Mouse (Mus musculus) left cerebral cortex, adult 2 months (tissue): ENCODE results near the gene Cox15. TPM values are rescaled to one million over a fixed set of nuclear protein-coding genes. Genes with fewer than 3 reads are reported as not detected.

Experiments used
- DNase-seq, 2 experiments: peaks; one replicate each; pipeline ENCODE4 v3.0.0; 2021 to 2022; ENCODE audit warnings: low spot score in 2 of 2, mixed read lengths in 1 of 2; ENCODE audit errors: extremely low spot score in 1 of 2
- H3K27ac ChIP-seq: fragments of 200-600 bp; 2 replicates; pipeline ENCODE4 v1.8.1; 2022
- H3K4me3 ChIP-seq: fragments of 200-600 bp; 2 replicates; pipeline ENCODE4 v1.8.1; 2022
- CTCF ChIP-seq: fragments of 200-600 bp; IDR thresholded peaks from 2 replicates; pipeline ENCODE4 v1.8.1; 2022; ENCODE audit warnings: antibody characterized with exemption, mild to moderate bottlenecking, moderate library complexity
- intact Hi-C: fragments of 180-260 bp; cut with DNase I; formaldehyde crosslinking; loops from one replicate; pipeline ENCODE4 v1.15.1; 2025
- total RNA-seq, 2 experiments: library from RNA; stranded (reverse); gene quantifications; 2 replicates each; pipeline ENCODE4 v1.2.3; 2021

Gene Cox15
- total RNA-seq, 2 experiments from 2014 or later: 13.9 to 15.5 TPM

DNA sequence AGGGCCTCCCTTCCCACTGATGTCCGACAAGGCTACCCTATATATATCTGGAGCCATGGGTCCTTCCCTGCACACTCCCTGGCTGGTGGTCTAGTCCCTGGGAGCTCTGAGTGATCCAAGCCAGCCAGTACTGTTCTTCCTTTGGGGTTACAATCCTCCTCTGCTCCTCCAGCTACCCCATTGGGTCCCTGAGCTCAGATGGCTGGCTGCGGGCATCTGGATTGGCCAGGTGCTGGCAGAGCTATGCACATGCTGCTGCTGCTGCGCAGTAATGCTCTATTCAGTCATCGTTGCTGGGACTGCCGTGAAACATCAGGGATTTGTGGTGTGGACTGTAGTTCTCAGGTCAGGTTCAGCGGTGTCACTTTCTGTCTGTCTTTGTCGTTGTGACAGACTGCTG, 28.0 kb downstream of the Cox15 start:
- DNase-seq: no peak
- no peak overlapping the region for H3K27ac ChIP-seq
- no peak overlapping the region for H3K4me3 ChIP-seq
- intact Hi-C loops: no loop called here
- no peak for TF ChIP-seq CTCF

DNA sequence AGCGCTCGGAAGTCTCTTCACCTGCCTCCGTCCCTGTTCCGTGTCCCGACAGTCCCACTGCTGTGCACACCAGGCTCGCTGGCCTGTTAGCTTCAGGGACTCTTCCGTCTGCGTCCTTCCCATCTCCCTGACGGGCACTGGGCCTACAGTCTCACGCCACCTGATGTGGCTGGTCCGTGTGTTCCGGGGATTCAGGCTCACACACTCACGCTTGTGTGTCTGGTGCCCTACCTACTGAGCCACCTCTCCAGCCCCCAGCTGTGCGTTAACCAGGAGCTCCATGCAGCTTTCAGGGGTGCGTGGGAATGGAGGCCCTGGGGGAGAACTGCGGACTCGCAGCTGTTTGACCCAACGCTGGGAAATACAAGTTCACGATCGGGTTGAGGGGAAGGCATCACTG, 28.6 kb downstream of the Cox15 start:
- Histone ChIP-seq H3K4me3 (no peak overlapping the region), H3K27ac (no peak overlapping the region)
- TF ChIP-seq CTCF: no peak
- intact Hi-C loops: no loop called here
- no peak for DNase-seq

DNA sequence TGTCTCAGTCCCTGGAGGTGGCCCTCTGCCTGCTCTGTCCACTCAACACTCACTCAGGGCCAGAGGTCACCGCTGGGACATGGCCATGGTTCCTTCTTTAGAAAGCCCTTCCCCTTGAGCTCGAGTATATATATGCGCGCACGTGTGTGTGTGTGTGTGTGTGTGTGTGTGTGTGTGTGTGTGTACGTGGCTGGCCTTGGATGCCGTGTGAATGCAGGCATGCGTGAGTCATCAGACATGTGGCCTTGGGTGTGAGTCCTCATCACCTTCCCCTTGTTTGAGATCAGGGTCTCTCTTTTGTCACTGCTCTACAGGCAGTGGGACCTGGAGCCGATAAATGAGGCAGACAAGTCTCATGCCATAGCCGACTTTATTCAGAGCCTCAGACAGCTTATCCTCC, 29.3 kb downstream of the Cox15 start:
- intact Hi-C loops: no loop called here
- DNase-seq: no peak
- TF ChIP-seq CTCF: no peak
- no peak overlapping the region for H3K27ac ChIP-seq
- H3K4me3 ChIP-seq: no peak overlapping the region

DNA sequence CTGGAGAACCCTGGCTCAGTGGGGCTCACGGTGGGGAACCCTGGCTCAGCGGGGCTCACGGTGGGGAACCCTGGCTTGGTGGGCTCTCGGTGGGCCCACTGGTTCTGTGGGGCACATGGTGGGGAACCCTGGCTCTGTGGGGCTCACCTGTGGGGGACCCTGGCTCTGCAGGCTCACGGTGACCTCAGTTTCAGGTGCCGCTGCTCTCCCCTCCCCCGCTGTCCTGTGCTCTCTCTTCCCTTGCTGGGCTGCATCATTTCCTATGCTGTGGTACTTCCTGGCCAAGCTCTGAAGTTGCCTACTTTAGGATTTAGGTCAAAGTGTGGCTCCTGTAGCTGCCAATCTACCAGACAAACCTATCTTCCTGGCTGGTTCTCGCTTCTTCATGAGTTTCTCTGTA, 29.9 kb downstream of the Cox15 start:
- Histone ChIP-seq H3K27ac (no peak overlapping the region), H3K4me3 (no peak overlapping the region)
- intact Hi-C loops: no loop called here
- no peak for TF ChIP-seq CTCF
- no peak for DNase-seq

- intact Hi-C loops: no loop called here
- H3K4me3 ChIP-seq: no peak overlapping the region
- no peak overlapping the region for H3K27ac ChIP-seq
- no peak for DNase-seq
- no peak for TF ChIP-seq CTCF
Observed at GRCm38 (mm10) chr19:43720061-43720460, 32.7 kb downstream of the Cox15 start.

- Histone ChIP-seq H3K27ac (no peak overlapping the region), H3K4me3 (no peak overlapping the region)
- DNase-seq: no peak
- no peak for TF ChIP-seq CTCF
- intact Hi-C loops: no loop called here
Observed at GRCm38 (mm10) chr19:43711971-43712370, 40.8 kb downstream of the Cox15 start.

DNA sequence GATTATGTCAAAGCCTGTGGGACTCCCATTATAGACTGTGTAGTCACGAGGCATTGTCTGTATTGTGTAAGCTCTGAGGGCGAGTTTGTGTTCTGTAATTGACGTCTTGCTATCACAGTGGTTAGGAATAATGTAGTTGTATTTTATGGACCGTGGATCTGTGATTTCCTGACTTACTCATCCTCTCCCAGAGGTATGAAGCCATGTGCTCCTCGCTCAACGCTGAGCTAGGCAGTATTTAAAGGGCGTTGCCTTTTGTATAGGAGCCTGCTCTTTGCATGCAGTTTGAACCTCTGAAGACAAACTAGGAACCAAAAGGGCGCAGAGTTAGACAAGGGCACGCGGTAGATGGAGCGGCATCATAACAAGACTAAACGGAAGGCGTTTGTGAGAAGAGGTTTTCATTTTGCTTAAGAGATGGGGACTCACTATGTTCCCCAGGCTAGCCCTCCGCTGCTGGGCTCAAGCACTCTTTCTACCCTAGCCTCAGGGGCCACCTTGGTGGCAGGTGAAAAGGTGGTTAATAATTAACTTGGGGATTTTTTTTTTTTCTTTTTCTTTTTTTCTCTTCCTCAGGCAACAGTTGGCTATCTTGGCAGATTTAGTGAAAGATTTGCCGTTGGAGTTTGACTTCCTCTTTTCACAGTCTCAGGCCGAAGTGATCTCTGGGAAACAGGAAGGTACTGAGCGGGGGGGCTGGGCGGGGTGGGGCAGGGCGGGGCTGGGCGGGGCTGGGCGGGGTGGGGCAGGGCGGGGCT, 41.5 kb downstream of the Cox15 start:
- intact Hi-C loops: no loop called here
- DNase-seq: no peak
- no peak overlapping the region for H3K4me3 ChIP-seq
- no peak for TF ChIP-seq CTCF
- no peak overlapping the region for H3K27ac ChIP-seq

DNA sequence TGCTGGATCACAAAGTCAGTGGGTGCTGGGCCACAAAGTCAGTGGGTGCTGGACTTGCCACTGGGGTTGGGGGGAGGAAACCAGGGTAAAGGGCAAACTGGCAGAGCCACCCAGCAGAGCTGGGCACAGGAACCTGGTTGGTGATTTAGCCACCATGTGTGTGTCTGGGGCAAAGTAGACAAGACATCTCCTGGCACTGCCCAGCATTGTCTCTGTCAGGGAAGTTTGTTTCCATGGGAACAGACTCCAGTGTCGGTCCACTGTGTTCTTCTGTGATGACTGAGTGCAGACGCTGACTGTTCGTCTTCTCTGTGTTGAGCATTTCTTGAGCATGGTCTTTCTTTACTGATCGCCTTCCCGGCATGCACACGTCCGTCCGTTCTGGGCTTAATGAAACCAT, 43.5 kb downstream of the Cox15 start:
- DNase-seq: no peak
- Histone ChIP-seq H3K4me3 (no peak overlapping the region), H3K27ac (no peak overlapping the region)
- intact Hi-C loops: no loop called here
- TF ChIP-seq CTCF: no peak

DNA sequence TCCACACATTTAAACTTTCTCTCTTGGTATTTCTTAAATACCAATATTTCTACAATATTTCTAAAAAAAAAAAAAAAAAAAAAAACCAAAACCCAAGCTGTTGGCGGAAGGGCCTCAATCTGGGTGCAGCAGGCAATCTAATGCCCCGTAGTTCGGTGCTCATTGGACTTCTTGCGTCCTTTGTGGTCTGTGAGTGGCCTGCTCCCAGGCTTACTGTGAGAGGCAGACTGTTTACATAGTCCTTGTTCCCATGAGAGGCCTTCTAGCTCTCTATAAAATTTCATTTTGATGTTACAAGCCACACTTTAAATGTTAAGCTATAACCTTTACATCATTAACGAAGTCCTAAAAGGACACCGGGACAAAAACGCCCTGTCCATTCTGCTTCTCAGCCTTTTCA, 44.6 kb downstream of the Cox15 start:
- Histone ChIP-seq H3K4me3 (no peak overlapping the region), H3K27ac (no peak overlapping the region)
- intact Hi-C loops: no loop called here
- no peak for TF ChIP-seq CTCF
- no peak for DNase-seq

GRCm38 (mm10) chr19:43704787-43705497, 47.9 kb downstream of the Cox15 start:
- H3K27ac ChIP-seq: no peak overlapping the region
- no peak overlapping the region for H3K4me3 ChIP-seq
- intact Hi-C loops: no loop called here
- no peak for TF ChIP-seq CTCF
- no peak for DNase-seq

GRCm38 (mm10) chr19:43704211-43704610, 48.6 kb downstream of the Cox15 start:
- Histone ChIP-seq H3K27ac (no peak overlapping the region), H3K4me3 (no peak overlapping the region)
- TF ChIP-seq CTCF: no peak
- intact Hi-C loops: no loop called here
- no peak for DNase-seq

GRCm38 (mm10) chr19:43699763-43700155, 53.0 kb downstream of the Cox15 start:
- no peak for TF ChIP-seq CTCF
- intact Hi-C loops: no loop called here
- peak overlapping the region; percentile 63 for H3K27ac ChIP-seq
- no peak overlapping the region for H3K4me3 ChIP-seq
- peak in 1 of 2 experiments; percentile 22 for DNase-seq
